Mouse (Mus musculus) testis, adult 2 months (tissue): ENCODE data around the gene Ppp2r2c.

ENCODE experiments used
- CTCF ChIP-seq: fragments of 200-500 bp; IDR thresholded peaks from 2 replicates; pipeline ENCODE4 v1.5.1; 2012; ENCODE audit warnings: low read depth, mild to moderate bottlenecking, inconsistent platforms, low read length, moderate library complexity; ENCODE audit not compliant: control insufficient read depth, insufficient read depth, insufficient replicate concordance
- POLR2A ChIP-seq: fragments of 200-500 bp; IDR thresholded peaks from 2 replicates; pipeline ENCODE4 v1.6.1; 2012; ENCODE audit warnings: low read depth, mild to moderate bottlenecking, inconsistent platforms, low read length, moderate library complexity; ENCODE audit not compliant: control insufficient read depth

DNA sequence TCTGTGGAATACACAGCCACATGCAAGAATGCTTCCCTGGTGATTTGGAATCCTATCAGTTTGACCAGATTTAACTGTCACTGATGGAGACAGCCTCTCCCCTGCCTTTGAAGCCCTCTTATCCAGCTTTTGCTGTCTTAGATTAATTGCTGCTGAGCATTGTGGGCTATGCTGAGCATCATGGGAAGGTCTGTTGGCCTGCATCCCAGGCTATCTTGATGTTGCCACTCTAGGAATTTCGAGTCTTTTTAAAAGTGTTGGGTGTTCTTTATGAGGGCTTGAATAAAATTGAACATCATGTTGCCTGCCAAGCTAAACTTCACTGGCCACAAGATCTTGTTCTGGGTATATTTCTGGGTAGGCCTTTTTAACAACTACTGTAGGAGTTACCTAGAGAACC is 16.8 kb downstream of the Ppp2r2c start:
- TF ChIP-seq CTCF: no peak
- TF ChIP-seq POLR2A: no peak
